Mouse (Mus musculus) limb, embryonic 12.5 days (tissue): ENCODE measurements at regions not wholly inside any gene's neighbourhood (a gene's known extent, or its start where the extent isn't known, plus 50 kb on each side); places are given as distances from the start of the nearest gene placed in this dataset.
A peak's percentile ranks its signal among the peaks of the same experiment; 100 is the strongest.

Experiments used
- ATAC-seq: fragments of 200-750 bp; cut with Nextera tagmentation; 2 replicates; pipeline ENCODE4 v1.8.0; 2017; ENCODE audit warnings: low read depth, moderate TSS enrichment; ENCODE audit not compliant: insufficient number of reproducible peaks, insufficient read depth, low FRiP score, low TSS enrichment
- H3K27ac ChIP-seq: fragments of 300-500 bp; sonication (generic); 2 replicates; pipeline ENCODE4 v1.5.1; 2016; ENCODE audit warnings: mild to moderate bottlenecking, moderate library complexity
- H3K27me3 ChIP-seq: fragments of 300-500 bp; sonication (generic); 2 replicates; pipeline ENCODE4 v1.6.1; 2016; ENCODE audit warnings: mild to moderate bottlenecking, moderate library complexity
- H3K36me3 ChIP-seq: fragments of 300-500 bp; sonication (generic); 2 replicates; pipeline ENCODE4 v1.6.1; 2016; ENCODE audit warnings: mild to moderate bottlenecking, moderate library complexity
- H3K4me1 ChIP-seq: fragments of 300-500 bp; sonication (generic); replicated peaks from 2 replicates; pipeline ENCODE4 v1.6.1; 2016
- H3K4me2 ChIP-seq: fragments of 300-500 bp; sonication (generic); 2 replicates; pipeline ENCODE4 v1.6.1; 2016; ENCODE audit warnings: mild to moderate bottlenecking, moderate library complexity
- H3K4me3 ChIP-seq: fragments of 300-500 bp; sonication (generic); replicated peaks from 2 replicates; pipeline ENCODE4 v1.5.1; 2016; ENCODE audit warnings: mild to moderate bottlenecking
- H3K9ac ChIP-seq: fragments of 300-500 bp; sonication (generic); replicated peaks from 2 replicates; pipeline ENCODE4 v1.6.1; 2016; ENCODE audit warnings: mild to moderate bottlenecking, moderate library complexity
- H3K9me3 ChIP-seq: fragments of 300-500 bp; sonication (generic); 2 replicates; pipeline ENCODE4 v1.6.1; 2016; ENCODE audit warnings: mild to moderate bottlenecking, moderate library complexity
- WGBS: fragments of 180-500 bp; shearing (Covaris S2); methylation state at CpG from one replicate; pipeline ENCODE4 v1.1.7; 2016; 5-methylcytosine and 5-hydroxymethylcytosine counted together

DNA sequence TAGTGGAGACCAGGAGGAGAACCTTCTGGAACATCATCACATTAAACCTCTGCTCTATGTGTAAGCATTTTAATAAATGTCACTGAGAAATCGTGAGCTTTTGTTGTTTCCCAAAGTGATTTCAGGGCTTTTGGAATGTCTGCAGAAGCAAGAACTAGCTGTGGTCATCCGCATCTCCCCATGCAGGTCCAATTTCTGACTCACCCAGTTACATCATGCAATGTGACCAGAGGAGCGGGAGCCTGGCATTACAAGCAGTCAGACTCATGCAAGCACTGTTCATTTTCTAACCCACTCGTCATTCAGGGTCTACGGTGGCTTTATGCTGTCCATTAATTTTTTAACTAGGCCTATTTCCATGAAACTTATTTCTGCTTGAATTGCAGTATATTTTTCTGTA lies 151.2 kb upstream of the Supt20 start:
- Histone ChIP-seq H3K4me1 (peaks cover 9% of the 10 kb centered on the region), H3K9me3 (peaks cover 7% of the 10 kb centered on the region; the same call in 1 of the 2 replicates), H3K4me3 (no peak overlapping the region), H3K36me3 (no peaks in the 10 kb centered on the region), H3K9ac (no peak overlapping the region), H3K27ac (no peak overlapping the region), H3K4me2 (no peak overlapping the region), H3K27me3 (no peaks in the 10 kb centered on the region)
- WGBS, result 87% methylated on average over 5 of the region's 5 CpGs
- ATAC-seq, result no peak

DNA sequence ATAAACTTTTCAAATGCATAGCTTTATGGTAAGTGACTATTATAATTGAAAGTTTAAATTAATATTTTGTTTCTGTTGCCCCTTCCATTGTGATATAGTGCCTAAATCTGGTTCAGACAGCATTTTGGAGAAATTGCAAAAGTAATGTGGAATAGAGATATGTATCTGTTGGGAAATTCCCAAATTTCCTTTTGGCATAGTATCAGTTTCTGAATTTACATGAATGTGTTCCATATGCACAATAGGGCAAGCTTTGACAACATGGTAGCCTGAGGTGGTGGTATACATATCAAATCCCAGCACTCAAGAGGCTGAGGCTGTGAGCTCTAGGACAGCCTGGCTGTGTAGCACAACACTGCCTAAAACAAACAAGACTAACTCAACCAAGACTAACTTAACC lies 147.2 kb upstream of the Supt20 start:
- H3K36me3 ChIP-seq, result no peaks in the 10 kb centered on the region
- no peak overlapping the region for H3K4me2 ChIP-seq
- H3K4me1 ChIP-seq, result peaks cover 6% of the 10 kb centered on the region
- no peak overlapping the region for H3K27ac ChIP-seq
- ATAC-seq, result no peak
- H3K9ac ChIP-seq, result no peak overlapping the region
- no peaks in the 10 kb centered on the region for H3K27me3 ChIP-seq
- H3K9me3 ChIP-seq, result peaks cover 7% of the 10 kb centered on the region; the same call in 1 of the 2 replicates
- no peak overlapping the region for H3K4me3 ChIP-seq

GRCm38 (mm10) chr3:54551908-54552307 lies 140.7 kb upstream of the Supt20 start:
- 0 out of 2 replicates have a peak, but pooled peaks cover 10% of the 10 kb centered on the region for H3K9me3 ChIP-seq
- WGBS, result 83% methylated on average over 9 of the region's 9 CpGs
- no peak overlapping the region for H3K4me2 ChIP-seq
- no peaks in the 10 kb centered on the region for H3K27me3 ChIP-seq
- no peak overlapping the region for H3K4me3 ChIP-seq
- ATAC-seq, result no peak
- no peak overlapping the region for H3K27ac ChIP-seq
- H3K4me1 ChIP-seq, result no peaks in the 10 kb centered on the region
- H3K9ac ChIP-seq, result no peak overlapping the region
- no peaks in the 10 kb centered on the region for H3K36me3 ChIP-seq

GRCm38 (mm10) chr3:54555954-54556353 lies 136.7 kb upstream of the Supt20 start:
- H3K9ac ChIP-seq, result no peak overlapping the region
- WGBS, result 84% methylated on average over 2 of the region's 2 CpGs
- H3K4me2 ChIP-seq, result no peak overlapping the region
- no peak for ATAC-seq
- H3K27ac ChIP-seq, result no peak overlapping the region
- H3K9me3 ChIP-seq, result 0 out of 2 replicates have a peak, but pooled peaks cover 10% of the 10 kb centered on the region
- no peaks in the 10 kb centered on the region for H3K36me3 ChIP-seq
- no peaks in the 10 kb centered on the region for H3K27me3 ChIP-seq
- H3K4me3 ChIP-seq, result no peak overlapping the region
- no peaks in the 10 kb centered on the region; the same call in 1 of the 2 replicates for H3K4me1 ChIP-seq

DNA sequence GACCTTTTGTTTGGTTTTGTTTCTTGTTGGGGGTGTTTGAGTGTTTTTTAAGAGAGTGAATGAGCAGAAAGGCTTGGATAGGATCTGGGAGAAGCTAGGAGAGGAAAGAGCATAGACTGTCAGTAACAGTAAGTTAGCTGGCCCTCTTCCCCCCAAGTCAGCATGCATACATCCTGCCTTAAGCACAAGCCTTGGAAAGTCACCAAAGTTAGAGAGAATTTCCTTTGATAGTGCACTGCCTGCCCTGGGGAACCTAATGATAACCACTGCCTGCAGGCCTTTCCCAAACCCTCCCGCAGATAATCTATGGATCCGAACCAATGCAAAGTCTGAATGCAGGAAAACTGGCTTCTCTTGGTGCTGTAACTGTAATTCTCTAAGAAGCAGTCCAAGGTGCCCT lies 133.6 kb upstream of the Supt20 start:
- no peaks in the 10 kb centered on the region for H3K36me3 ChIP-seq
- no peak overlapping the region for H3K4me2 ChIP-seq
- H3K9ac ChIP-seq, result no peak overlapping the region
- H3K9me3 ChIP-seq, result peaks cover 15% of the 10 kb centered on the region; the same call in 1 of the 2 replicates
- H3K4me3 ChIP-seq, result no peak overlapping the region
- WGBS, result 86% methylated on average over 2 of the region's 2 CpGs
- H3K27me3 ChIP-seq, result no peaks in the 10 kb centered on the region
- no peaks in the 10 kb centered on the region; the same call in 1 of the 2 replicates for H3K4me1 ChIP-seq
- H3K27ac ChIP-seq, result no peak overlapping the region
- ATAC-seq, result no peak

DNA sequence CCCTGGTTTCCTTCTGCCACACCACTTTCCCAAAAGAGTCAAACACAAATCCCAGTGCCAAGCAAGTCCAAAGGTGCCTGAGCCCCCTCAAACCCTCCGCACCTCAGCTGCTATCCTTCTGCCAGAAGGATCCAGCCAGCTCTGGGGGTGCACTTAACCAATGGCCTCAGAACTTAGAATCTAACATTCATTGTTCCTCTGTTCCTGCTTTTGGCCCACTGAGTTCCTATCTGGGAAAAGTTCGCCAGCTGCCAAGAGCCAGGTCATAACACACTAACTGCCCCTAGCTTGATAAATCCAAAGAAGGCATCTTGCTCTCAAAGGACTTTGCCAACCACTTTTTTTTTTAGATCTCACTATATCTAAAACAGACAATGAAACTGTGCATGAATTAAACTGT lies 133.1 kb upstream of the Supt20 start:
- Histone ChIP-seq H3K9me3 (peaks cover 11% of the 10 kb centered on the region; the same call in 1 of the 2 replicates), H3K4me1 (no peaks in the 10 kb centered on the region; the same call in 1 of the 2 replicates), H3K4me3 (no peak overlapping the region), H3K36me3 (no peaks in the 10 kb centered on the region), H3K9ac (no peak overlapping the region), H3K4me2 (no peak overlapping the region), H3K27ac (0 out of 2 replicates have a peak overlapping the region, but pooled peaks have one; percentile 12), H3K27me3 (no peaks in the 10 kb centered on the region)
- ATAC-seq, result no peak
- WGBS, result 83% methylated on average over 2 of the region's 2 CpGs

DNA sequence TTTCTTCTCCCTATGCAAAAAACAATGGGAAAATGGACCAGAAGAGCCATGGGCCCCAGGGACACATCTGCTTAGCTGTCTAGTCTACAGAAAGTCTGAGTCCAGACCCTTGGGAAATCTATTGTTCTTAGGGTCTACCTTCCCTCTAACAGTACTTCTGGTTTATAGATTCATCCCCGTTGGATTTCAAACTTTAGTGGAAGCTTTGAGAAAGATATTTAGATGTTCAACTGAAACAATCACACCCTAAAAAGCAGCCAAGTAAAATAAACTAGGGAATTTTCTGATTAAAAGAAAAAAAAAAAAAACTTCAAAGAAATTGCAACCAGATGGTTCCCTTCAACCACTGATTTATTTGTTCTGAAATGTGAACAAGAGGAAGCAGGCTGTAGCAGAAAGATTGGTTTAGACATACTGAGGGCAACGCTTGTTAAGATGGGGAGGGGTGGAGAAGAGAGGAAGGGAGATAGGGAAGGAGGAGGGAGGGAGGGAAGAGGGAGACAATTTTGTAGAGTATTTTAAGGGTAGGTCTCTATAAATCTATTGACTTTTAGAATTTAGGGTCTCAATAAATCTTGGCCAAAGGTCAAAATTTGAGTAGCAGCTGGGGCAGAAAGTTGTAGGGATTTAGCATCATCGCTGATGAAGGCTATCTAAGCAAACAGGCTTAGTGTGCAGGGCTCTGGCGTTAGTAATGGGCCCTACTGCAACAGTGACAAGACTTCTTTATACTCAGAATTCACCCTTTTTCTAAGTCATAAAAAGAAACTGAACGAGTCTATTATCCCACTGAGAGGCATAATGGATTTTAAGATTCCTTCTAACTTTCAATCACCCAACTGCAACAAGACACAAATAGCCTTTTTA lies 132.3 kb upstream of the Supt20 start:
- no peak for ATAC-seq
- no peak overlapping the region for H3K4me2 ChIP-seq
- H3K36me3 ChIP-seq, result no peaks in the 10 kb centered on the region
- no peak overlapping the region for H3K9ac ChIP-seq
- H3K4me1 ChIP-seq, result no peaks in the 10 kb centered on the region; the same call in 1 of the 2 replicates
- 14% methylated on average over 5 of the region's 5 CpGs for WGBS
- H3K27me3 ChIP-seq, result no peaks in the 10 kb centered on the region
- H3K9me3 ChIP-seq, result peaks cover 8% of the 10 kb centered on the region; the same call in 1 of the 2 replicates
- 0 out of 2 replicates have a peak overlapping the region, but pooled peaks have one; percentile 53 for H3K27ac ChIP-seq
- no peak overlapping the region for H3K4me3 ChIP-seq

DNA sequence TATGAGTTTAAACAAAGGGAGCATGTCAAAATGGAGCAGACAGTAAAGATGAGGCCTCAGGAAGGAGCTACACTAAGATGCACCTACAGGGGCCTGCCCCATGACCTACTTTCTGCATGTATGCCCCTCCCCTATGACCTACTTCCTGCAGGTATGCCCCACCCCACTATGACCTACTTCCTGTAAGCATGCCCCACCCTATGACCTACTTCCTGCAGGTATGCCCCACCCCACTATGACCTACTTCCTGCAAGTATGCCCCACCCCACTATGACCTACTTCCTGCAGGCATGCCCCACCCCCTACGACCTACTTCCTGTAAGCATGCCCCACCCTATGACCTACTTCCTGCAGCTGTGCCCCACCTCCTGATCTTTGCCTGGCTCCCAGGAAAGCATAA lies 125.3 kb upstream of the Supt20 start:
- 95% methylated on average over 1 of the region's 1 CpGs for WGBS
- no peak overlapping the region for H3K9ac ChIP-seq
- no peaks in the 10 kb centered on the region for H3K27me3 ChIP-seq
- no peak overlapping the region for H3K27ac ChIP-seq
- no peaks in the 10 kb centered on the region for H3K36me3 ChIP-seq
- H3K4me1 ChIP-seq, result no peaks in the 10 kb centered on the region
- no peaks in the 10 kb centered on the region for H3K9me3 ChIP-seq
- H3K4me2 ChIP-seq, result no peak overlapping the region
- ATAC-seq, result no peak
- no peak overlapping the region for H3K4me3 ChIP-seq

DNA sequence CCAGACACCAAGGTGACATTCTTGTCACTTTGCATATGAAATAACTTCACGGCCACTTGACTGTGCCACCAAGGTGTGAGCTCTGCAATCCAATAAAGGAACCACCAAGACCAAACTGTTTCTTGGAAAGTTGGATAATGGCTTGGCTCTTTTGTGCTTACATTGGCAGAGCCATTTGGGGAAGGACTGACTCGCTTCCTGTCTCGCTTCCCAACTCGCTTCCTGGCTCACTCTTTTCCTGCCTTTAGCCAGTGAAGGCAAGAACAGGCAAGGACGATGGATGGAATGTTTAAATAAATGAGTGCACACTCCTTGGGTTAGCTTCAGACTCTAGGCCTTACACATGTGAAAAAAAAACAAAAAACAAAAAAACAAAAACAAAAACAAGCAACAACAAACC lies 124.5 kb upstream of the Supt20 start:
- no peaks in the 10 kb centered on the region for H3K27me3 ChIP-seq
- H3K4me3 ChIP-seq, result no peak overlapping the region
- H3K4me1 ChIP-seq, result no peaks in the 10 kb centered on the region
- no peak for ATAC-seq
- 85% methylated on average over 5 of the region's 5 CpGs for WGBS
- H3K9ac ChIP-seq, result no peak overlapping the region
- no peaks in the 10 kb centered on the region for H3K36me3 ChIP-seq
- no peak overlapping the region for H3K4me2 ChIP-seq
- H3K27ac ChIP-seq, result no peak overlapping the region
- H3K9me3 ChIP-seq, result no peaks in the 10 kb centered on the region

GRCm38 (mm10) chr3:54570501-54570900 lies 122.1 kb upstream of the Supt20 start:
- no peak for ATAC-seq
- Histone ChIP-seq H3K9me3 (no peaks in the 10 kb centered on the region), H3K4me3 (no peak overlapping the region), H3K4me2 (no peak overlapping the region), H3K27me3 (no peaks in the 10 kb centered on the region), H3K27ac (no peak overlapping the region), H3K9ac (no peak overlapping the region), H3K4me1 (no peaks in the 10 kb centered on the region), H3K36me3 (no peaks in the 10 kb centered on the region)
- WGBS, result 83% methylated on average over 8 of the region's 8 CpGs

- Histone ChIP-seq H3K4me3 (no peak overlapping the region), H3K9me3 (peaks cover 6% of the 10 kb centered on the region; the same call in 1 of the 2 replicates), H3K9ac (no peak overlapping the region), H3K27ac (no peak overlapping the region), H3K36me3 (no peaks in the 10 kb centered on the region), H3K27me3 (no peaks in the 10 kb centered on the region), H3K4me2 (no peak overlapping the region), H3K4me1 (no peaks in the 10 kb centered on the region)
- no peak for ATAC-seq
- WGBS, result 90% methylated on average over 5 of the region's 5 CpGs
Observed at GRCm38 (mm10) chr3:54577851-54578250, 114.8 kb upstream of the Supt20 start.
